Mouse (Mus musculus) urinary bladder, postnatal 14 days (tissue): ENCODE data around the gene Ttc17.

Experiments used
- DNase-seq: peaks from one replicate; pipeline ENCODE4 v3.0.0; 2021; ENCODE audit warnings: low spot score

Ttc17 gene

GRCm38 (mm10) chr2:94297467-94297866 lies 109.0 kb downstream of the Ttc17 start:
- no peak for DNase-seq

- peak; percentile 57 for DNase-seq
Measured at GRCm38 (mm10) chr2:94290483-94290882, 116.0 kb downstream of the Ttc17 start.

GRCm38 (mm10) chr2:94289659-94290058 lies 116.8 kb downstream of the Ttc17 start:
- no peak for DNase-seq

- peak; percentile 10 for DNase-seq
Measured at GRCm38 (mm10) chr2:94289169-94289568, 117.3 kb downstream of the Ttc17 start.

- DNase-seq: no peak
Measured at GRCm38 (mm10) chr2:94288086-94288485, 118.4 kb downstream of the Ttc17 start.

GRCm38 (mm10) chr2:94287435-94287834 lies 119.1 kb downstream of the Ttc17 start:
- no peak for DNase-seq

GRCm38 (mm10) chr2:94283526-94283925 lies 123.0 kb downstream of the Ttc17 start:
- DNase-seq: no peak

- DNase-seq: no peak
Measured at GRCm38 (mm10) chr2:94279596-94279995, 126.9 kb downstream of the Ttc17 start.

- no peak for DNase-seq
Measured at GRCm38 (mm10) chr2:94276103-94276502, 130.4 kb downstream of the Ttc17 start.

- DNase-seq: no peak
Measured at GRCm38 (mm10) chr2:94275658-94276057, 130.8 kb downstream of the Ttc17 start.

GRCm38 (mm10) chr2:94273154-94274021 lies 133.1 kb downstream of the Ttc17 start:
- DNase-seq: peak; percentile 73

GRCm38 (mm10) chr2:94271176-94271575 lies 135.3 kb downstream of the Ttc17 start:
- DNase-seq: no peak

- DNase-seq: no peak
Measured at GRCm38 (mm10) chr2:94268835-94269234, 137.7 kb downstream of the Ttc17 start.

GRCm38 (mm10) chr2:94267213-94267850 lies 139.2 kb downstream of the Ttc17 start:
- no peak for DNase-seq

- no peak for DNase-seq
Measured at GRCm38 (mm10) chr2:94266381-94267160, 139.9 kb downstream of the Ttc17 start.

- DNase-seq: no peak
Measured at GRCm38 (mm10) chr2:94265221-94266191, 141.0 kb downstream of the Ttc17 start.

GRCm38 (mm10) chr2:94264631-94265098 lies 141.8 kb downstream of the Ttc17 start:
- DNase-seq: no peak

- no peak for DNase-seq
Measured at GRCm38 (mm10) chr2:94264006-94264405, 142.5 kb downstream of the Ttc17 start.

- no peak for DNase-seq
Measured at GRCm38 (mm10) chr2:94263530-94263937, 143.0 kb downstream of the Ttc17 start.

- no peak for DNase-seq
Measured at GRCm38 (mm10) chr2:94262917-94263529, 143.5 kb downstream of the Ttc17 start.

GRCm38 (mm10) chr2:94254102-94254501 lies 152.4 kb downstream of the Ttc17 start:
- peak; percentile 21 for DNase-seq
